Mouse (Mus musculus): Measurements from ENCODE around the gene Gm6460. TPM values are rescaled to one million over a fixed set of nuclear protein-coding genes. Genes with fewer than 3 reads are reported as not detected.
"Not testable (repeated sequence)": the region's sequence is repeated elsewhere in the genome, so short reads cannot be mapped to it uniquely, and the experiment has no call there.

The Gm6460 gene
- total RNA-seq (2014; fragmentation: Nextera tagmentation) (not detected in 2 replicates), total RNA-seq (2017) (not detected in 2 replicates), polyA plus RNA-seq (2012) (not detected in 2 replicates)

DNA sequence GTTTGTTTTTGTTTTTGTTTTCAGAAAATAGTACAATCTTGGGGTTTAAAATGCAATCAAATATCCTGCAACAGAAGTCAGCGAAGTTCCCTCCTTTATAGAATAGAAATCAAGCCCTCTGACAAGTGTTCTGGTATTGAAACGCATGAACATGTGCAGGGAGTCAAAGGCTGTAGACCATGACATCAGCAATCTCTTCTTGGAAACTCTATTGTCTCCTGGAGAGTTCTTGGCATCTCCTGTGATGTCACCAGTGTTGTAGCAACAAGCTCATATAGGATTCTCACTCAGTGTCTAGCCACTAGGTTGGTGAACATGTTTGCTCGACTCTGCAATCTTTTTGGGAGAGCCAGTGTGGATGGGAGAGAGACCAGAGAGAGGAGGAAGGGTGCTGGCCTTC, at the start of gene Gm6460:
Gene Gm6460 (plus strand): TSS at position 301 of the 400 bp plus-strand sequence.
- H3K9me3 ChIP-seq (replicated peaks); H3K4me3 ChIP-seq (ENCODE audit: low read depth, low read length); ATAC-seq (ENCODE audit: extremely low read depth, insufficient number of reproducible peaks, low FRiP score, poor library complexity, severe bottlenecking); H3K4me1 ChIP-seq (ENCODE audit: insufficient read depth, low read depth, low read length); DNase-seq (ENCODE audit: low spot score); H3K27me3 ChIP-seq (ENCODE audit: insufficient read depth, low read length); H3K36me3 ChIP-seq (replicated peaks): not testable (repeated sequence)

Other genes starting within 250 kb of the Gm6460 start
- not detected in 2 replicates for gene Gm8897, start 178.5 kb upstream of the Gm6460 start, total RNA-seq (2014; fragmentation: Nextera tagmentation)
- 0.16 TPM in 1 of 2 replicates, not detected in the other for gene Gm8897, start 178.5 kb upstream of the Gm6460 start, total RNA-seq (2017)
- not detected in 2 replicates for gene Gm8897, start 178.5 kb upstream of the Gm6460 start, polyA plus RNA-seq (2012)
- gene Gm8906, start 92.2 kb upstream of the Gm6460 start, total RNA-seq (2014; fragmentation: Nextera tagmentation), result not detected in 2 replicates
- not detected in 2 replicates for gene Gm8906, start 92.2 kb upstream of the Gm6460 start, total RNA-seq (2017)
- not detected in 2 replicates for gene Gm8906, start 92.2 kb upstream of the Gm6460 start, polyA plus RNA-seq (2012)
- not detected in 2 replicates for gene Gm8922, start 87.0 kb downstream of the Gm6460 start, total RNA-seq (2014; fragmentation: Nextera tagmentation)
- gene Gm8922, start 87.0 kb downstream of the Gm6460 start, total RNA-seq (2017), result not detected in 2 replicates
- not detected in 2 replicates for gene Gm8922, start 87.0 kb downstream of the Gm6460 start, polyA plus RNA-seq (2012)
- not detected in 2 replicates for gene Gm8926, start 175.6 kb downstream of the Gm6460 start, total RNA-seq (2014; fragmentation: Nextera tagmentation)
- not detected in 2 replicates for gene Gm8926, start 175.6 kb downstream of the Gm6460 start, total RNA-seq (2017)
- gene Gm8926, start 175.6 kb downstream of the Gm6460 start, polyA plus RNA-seq (2012), result not detected in 2 replicates